Mouse (Mus musculus) cerebellum, postnatal 14 days (tissue): ENCODE measurements around the gene Gm28308.
A peak's percentile ranks its signal among the peaks of the same experiment; 100 is the strongest.

ENCODE experiments used
- DNase-seq, 2 experiments: peaks; one replicate each; pipeline ENCODE4 v3.0.0; 2021; ENCODE audit warnings: mixed read lengths in 2 of 2

Gene Gm28308

GRCm38 (mm10) chr6:52165441-52166370 is 47.4 kb downstream of the Gm28308 start:
- DNase-seq: peak in 1 of 2 experiments; percentile 14

- DNase-seq: peak in 1 of 2 experiments; percentile 7
Measured at GRCm38 (mm10) chr6:52164626-52165440, 48.3 kb downstream of the Gm28308 start, which contains the start of gene Hoxa2. Hoxa2 (minus strand) TSS chr6:52164831.

- DNase-seq: peak in 1 of 2 experiments; percentile 27
Measured at GRCm38 (mm10) chr6:52164051-52164625, 49.0 kb downstream of the Gm28308 start.

DNA sequence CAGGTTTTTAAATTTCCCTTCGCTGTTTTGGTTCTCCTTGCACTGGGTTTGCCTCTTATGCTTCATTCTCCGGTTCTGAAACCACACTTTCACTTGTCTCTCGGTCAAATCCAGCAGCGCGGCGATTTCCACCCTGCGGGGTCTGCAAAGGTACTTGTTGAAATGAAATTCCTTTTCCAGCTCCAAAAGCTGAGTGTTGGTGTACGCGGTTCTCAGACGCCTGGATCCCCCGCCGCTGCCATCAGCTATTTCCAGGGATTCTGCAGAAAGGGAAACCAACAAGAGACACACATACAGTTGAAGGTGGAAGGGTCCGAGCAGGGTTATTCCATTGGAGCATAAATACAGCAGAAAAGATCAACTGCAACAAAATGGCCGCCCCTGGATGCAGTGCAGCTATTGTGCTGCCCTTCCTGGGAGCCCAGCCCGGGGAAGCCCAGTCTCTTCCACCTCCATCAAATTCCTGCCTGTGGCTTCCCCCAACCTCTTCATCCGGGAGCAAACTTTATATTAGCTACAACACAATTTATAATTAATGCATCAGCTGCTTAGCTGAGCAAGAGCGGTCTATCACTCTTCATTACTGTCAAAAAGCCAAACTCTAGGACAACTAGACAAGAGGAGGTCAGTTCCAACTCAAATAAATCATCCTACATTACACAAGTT is 49.6 kb downstream of the Gm28308 start:
- DNase-seq: peak in 1 of 2 experiments; percentile 28

DNA sequence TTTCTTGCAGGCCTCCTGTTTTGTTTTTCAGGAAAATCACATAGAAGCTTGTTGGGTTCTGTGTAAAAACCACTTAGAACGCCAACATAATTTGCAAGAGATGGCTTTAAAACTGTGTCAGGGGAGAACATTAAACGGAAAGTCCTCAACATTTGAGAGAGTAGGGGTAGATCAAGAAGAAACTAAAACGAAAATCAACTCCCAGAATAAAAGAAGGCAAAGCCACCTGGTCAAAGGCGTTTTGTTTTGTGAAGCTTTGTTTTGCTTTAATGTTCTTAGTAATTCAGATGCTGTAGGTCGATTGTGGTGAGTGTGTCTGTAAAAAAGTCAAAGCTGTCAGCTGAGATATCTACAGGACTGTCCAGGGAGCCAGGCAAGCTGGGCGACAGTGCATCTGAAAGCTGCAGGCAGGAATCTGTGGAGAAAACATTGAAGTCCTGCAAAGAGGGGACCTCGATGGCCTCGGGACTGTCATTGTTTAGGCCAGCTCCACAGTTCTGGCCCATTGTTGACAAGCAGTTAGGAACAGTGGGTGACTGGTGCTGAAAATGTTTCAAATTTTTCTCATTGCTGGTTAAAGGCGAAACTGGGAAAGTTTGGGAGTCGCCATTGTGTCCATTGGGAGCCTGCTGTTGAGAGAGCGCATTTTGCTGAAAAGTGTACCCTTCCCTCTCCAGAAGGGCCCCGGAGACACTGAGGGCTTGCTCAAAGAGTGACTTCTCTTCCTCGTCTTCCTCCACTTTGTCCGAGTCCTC is 50.4 kb downstream of the Gm28308 start:
- peak in 1 of 2 experiments; percentile 33 for DNase-seq

- DNase-seq: no peak
Measured at GRCm38 (mm10) chr6:52162093-52162380, 51.1 kb downstream of the Gm28308 start.

- DNase-seq: peak in 1 of 2 experiments; percentile 41
Measured at GRCm38 (mm10) chr6:52161336-52162092, 51.6 kb downstream of the Gm28308 start.

GRCm38 (mm10) chr6:52160511-52161335 is 52.4 kb downstream of the Gm28308 start:
- DNase-seq: peak in 1 of 2 experiments; percentile 30

DNA sequence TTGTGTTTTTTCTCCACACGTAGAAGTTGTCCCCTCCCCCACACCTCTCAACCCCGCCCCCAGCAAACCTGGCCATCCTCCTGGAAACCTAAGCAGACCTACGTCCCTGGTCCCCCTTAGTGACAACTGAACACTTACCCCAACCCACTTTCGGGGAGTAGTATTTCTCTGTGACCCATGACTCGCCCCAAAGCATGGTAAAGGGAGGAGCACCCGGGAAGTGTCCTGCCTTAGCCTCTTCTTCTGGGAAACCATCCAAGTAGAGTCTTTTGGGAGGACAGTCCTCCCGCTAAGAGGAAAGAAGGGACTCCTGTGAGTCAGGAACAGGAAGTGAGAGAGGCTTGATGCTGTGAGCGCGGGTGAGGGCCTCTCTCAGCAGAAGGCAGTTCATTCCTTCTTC is 53.2 kb downstream of the Gm28308 start:
- DNase-seq: no peak

GRCm38 (mm10) chr6:52159164-52159761 is 53.9 kb downstream of the Gm28308 start:
- DNase-seq: no peak

DNA sequence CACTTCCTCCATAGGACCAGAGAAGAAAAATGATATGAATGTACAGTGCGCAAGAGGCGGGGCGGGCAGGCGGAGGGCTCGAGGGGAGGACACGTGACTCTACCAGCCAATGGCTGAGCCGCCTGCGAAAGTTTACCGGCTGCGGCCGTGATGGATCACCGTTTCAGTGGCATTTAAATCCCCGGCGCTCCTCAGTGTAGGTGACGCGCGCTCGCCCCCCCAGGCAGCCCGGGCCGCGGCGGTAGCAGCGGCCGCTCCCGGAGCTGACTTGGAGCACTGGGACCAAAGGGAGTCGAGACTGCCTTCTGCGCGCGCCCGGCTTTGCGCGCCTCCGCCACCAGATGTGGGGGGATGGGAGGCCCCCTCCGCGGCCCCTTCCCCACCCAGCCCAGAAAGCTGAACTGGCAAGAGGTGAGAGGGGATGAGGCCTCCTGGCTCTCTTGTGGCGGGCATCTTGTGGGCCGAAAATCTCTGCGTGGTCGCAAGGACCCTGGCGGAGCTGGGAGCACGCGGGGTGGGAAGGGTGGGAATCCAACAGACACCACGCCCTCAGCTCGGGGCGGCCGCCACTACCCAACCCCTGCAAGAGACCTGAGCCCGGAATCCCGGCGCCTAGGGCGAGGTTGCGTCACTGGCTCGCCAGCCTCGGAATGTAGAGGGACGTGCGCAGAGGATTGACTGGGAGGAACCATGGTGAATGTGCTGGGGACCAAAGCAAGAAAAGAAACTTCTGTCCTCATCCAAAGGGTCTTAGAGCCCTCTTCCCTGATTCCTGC is 54.7 kb downstream of the Gm28308 start, which contains the start of gene Hoxa1:
Gene Hoxa1, minus strand, starts transcription at position 42 of the 776 bp plus-strand sequence.
- DNase-seq: peak; percentile 50 to 51

GRCm38 (mm10) chr6:52157466-52158275 is 55.5 kb downstream of the Gm28308 start:
- peak in 1 of 2 experiments; percentile 3 for DNase-seq

- DNase-seq: peak in 1 of 2 experiments; percentile 3
Measured at GRCm38 (mm10) chr6:52156551-52157200, 56.5 kb downstream of the Gm28308 start.

DNA sequence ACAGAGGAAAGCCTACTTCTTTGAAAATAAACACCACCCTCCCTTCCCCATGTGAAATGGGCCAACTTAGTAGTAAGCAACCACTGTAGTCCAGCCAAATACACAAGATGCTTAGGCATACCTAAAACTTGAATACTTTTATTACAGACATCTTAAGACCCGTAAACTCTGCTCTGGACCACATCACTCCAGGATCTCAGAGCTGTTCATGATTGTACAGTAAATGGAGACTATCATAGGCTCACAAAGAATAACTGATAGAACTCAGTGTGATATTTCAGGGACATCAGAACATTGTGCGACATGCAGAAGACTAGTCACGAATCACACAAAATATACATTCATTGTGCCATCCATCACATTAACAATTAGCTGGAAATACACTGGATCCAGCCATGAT is 57.7 kb downstream of the Gm28308 start:
- DNase-seq: no peak

- peak in 1 of 2 experiments; percentile 21 for DNase-seq
Measured at GRCm38 (mm10) chr6:52154044-52154443, 59.1 kb downstream of the Gm28308 start.

DNA sequence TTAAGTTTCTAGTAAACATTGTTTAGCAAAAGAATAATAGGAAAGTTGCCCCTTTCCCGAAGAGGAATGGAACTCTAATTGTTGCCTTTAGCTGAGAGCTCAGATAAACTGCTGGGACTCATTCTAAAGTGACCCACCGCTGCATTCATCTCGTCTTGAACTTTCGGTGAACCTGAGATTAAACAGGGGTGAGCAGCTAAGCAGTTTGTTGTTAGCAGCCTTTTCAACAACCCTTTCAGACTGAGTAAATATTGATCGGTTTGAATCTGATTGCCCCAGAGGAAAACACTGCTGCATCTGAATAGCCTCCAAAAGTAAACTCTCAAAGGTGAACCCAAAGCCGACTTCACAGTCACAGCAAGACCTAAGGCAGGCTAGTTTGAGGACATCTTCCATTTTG is 59.9 kb downstream of the Gm28308 start:
- peak in 1 of 2 experiments; percentile 20 for DNase-seq
